Mouse (Mus musculus) thymus, postnatal 0 days (tissue): ENCODE measurements around the gene Ralgps1. TPM values are rescaled to one million over a fixed set of nuclear protein-coding genes. Genes with fewer than 3 reads are reported as not detected.
"Not testable (repeated sequence)": the region's sequence is repeated elsewhere in the genome, so short reads cannot be mapped to it uniquely, and the experiment has no call there.

Experiments
- DNase-seq: peaks from one replicate; pipeline ENCODE4 v3.0.0-alpha.2; 2015; ENCODE audit warnings: low spot score
- polyA plus RNA-seq: library from polyadenylated mRNA; unstranded; fragments of >200 nt; fragmentation: Nextera tagmentation; extraction: Ambion mirVana; gene quantifications from 2 replicates; pipeline ENCODE4 v1.2.1, GENCODE M21; 2015

Ralgps1 gene
- polyA plus RNA-seq, 1 experiment from 2014 or later, result 5.5 TPM

DNA sequence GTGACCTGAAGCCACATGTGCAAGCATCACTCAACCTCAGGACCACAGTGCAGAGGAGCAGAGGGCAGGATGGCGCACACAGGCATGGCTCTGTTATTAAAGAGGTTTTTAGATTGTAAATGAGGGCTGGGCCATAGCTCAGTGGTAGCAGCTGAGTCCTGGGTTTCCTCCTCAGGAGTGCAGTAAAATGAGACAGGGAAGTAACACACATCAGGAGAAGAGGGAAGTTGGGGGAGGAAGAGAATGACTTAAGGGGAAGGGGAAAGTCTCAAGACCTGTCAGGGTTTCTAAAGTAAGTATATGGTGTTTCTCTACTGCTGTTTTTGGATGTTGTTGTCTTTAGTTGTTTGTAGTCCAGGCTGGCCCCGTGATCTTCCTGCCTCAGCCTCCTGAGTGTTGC is 232.8 kb downstream of the Ralgps1 start:
- DNase-seq, result no peak

GRCm38 (mm10) chr2:33137731-33138130 is 233.6 kb downstream of the Ralgps1 start:
- DNase-seq, result no peak

DNA sequence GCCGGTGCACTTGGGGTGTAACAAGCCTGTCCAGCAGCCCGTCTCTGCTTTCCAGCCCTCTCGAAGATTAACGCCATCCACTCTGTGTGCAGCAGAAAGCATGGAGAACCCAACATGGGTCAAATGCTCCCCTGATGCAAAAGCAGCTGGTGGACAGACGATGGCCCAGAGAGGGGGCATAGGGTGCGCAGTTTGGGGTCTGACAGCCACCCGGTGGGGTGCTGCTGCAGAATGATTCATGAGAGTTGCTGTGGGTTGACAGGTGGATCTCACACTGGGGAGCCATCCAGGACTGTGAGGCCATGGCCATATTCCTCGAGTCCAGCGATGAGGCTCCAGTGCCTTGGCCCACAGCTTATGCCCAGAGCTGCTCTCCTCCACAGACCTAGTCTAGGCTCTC is 234.0 kb downstream of the Ralgps1 start:
- DNase-seq, result no peak

- no peak for DNase-seq
These were observed 234.9 kb downstream of the Ralgps1 start for GRCm38 (mm10) chr2:33136366-33136765.

- DNase-seq, result no peak
These were observed 236.4 kb downstream of the Ralgps1 start for GRCm38 (mm10) chr2:33134766-33135490.

- peak; percentile 5 for DNase-seq
These were observed 239.0 kb downstream of the Ralgps1 start for GRCm38 (mm10) chr2:33132306-33132705.

DNA sequence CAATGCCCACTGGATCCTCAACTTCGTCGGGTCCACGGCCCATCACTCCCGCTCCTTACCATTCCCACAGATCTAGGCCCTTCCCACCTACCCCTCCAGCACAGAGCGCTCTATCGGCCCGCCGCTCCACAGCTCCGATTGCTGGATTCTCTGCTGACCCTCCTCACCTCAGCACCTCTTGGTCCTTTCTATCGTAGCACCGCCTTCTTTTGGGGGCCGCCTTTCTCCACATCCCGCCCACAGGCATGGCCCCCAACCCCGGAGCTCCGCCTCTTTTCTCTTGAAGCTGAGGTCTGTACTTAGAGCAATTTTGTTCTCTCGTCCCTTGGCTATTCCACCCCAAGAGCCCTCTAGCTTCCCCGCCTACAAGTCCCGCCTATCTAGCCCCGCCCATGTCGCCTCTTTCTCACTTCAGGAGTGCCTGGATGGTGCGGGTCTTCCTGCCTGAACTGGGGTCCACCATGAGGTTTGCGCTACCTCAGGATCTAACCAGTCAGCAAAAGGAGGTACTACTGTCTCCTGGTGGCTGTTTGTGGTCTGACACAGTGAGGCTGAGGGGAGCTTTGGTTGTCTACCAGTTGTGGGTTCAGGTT is 239.7 kb downstream of the Ralgps1 start, which contains the start of gene Garnl3:
Gene Garnl3 (minus strand): TSS at position 155 of the 593 bp plus-strand sequence.
- DNase-seq, result peak; percentile 79

DNA sequence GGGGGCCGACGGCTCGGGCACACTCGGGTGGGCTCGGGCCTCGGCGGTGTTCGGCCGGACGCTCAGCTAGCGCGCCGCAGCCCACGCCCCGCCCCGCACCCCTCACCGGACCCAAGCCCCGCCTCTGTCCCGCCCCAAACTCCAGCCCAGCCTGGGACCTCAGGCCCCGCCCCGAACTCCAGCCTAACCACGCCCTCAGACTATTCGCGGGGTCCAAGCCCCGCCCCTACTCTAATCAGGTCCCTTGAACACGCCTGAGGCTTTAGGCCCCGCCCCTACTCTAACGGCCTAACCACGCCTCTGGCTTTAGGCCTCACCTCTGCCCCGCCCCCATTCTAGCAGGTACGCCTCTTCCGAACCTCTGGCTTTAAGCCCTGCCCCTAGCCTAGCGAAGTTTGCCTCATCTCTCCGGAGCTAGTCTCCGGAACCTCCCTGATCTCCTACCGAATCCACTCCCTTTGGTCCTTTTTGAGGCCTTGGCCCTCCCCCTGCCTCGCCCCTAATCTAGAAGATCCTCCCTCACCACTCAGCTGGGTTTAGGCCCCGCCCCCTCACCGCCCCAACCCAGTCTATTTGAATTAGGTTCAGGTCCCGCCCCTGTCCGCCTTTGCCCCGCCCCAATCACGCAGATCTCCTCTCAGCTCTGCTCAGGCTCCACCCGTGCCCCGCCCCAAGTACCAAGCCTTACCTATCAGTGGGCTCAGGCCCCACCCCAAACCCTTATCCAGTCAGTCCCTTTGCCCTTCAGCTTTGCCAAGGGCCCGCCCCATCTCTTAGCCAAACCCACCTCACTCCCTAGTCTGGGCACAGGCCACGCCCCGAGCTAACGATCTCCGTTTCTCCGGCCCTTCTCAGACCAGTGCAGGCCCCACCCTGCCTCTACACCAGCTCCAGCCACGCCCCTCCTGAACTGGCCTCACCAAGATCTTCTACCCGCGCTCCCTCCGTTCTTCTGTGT is 240.5 kb downstream of the Ralgps1 start:
- DNase-seq, result peak; percentile 95

GRCm38 (mm10) chr2:33130141-33130525 is 241.2 kb downstream of the Ralgps1 start:
- no peak for DNase-seq

- peak; percentile 10 for DNase-seq
These were observed 241.6 kb downstream of the Ralgps1 start for GRCm38 (mm10) chr2:33129696-33130095.

DNA sequence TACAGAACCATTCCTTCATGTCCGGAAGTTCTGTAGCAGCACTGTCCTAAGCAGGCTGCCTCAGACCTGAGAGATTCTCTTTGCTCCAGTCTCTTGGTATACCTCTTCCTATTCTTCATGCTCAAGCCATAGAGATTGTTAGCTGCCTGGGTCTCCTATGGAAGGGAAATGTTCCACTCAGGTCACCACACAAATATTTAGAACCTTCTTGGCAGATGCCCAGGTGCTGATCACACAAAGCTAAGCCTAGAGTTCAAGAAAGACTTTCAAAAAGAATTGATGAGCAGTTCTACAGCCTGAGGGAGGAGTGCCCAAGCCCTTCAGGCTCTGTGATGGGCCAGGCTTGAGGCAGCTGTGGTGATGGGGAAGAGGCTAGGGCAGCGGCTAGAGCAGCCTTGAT is 242.3 kb downstream of the Ralgps1 start:
- no peak for DNase-seq

- no peak for DNase-seq
These were observed 244.0 kb downstream of the Ralgps1 start for GRCm38 (mm10) chr2:33127271-33127670.

GRCm38 (mm10) chr2:33122856-33123255 is 248.4 kb downstream of the Ralgps1 start:
- DNase-seq, result no peak

- no peak for DNase-seq
These were observed 270.8 kb downstream of the Ralgps1 start for GRCm38 (mm10) chr2:33100536-33100935.

- not testable (repeated sequence) for DNase-seq
These were observed 274.0 kb downstream of the Ralgps1 start for GRCm38 (mm10) chr2:33097326-33097725.

DNA sequence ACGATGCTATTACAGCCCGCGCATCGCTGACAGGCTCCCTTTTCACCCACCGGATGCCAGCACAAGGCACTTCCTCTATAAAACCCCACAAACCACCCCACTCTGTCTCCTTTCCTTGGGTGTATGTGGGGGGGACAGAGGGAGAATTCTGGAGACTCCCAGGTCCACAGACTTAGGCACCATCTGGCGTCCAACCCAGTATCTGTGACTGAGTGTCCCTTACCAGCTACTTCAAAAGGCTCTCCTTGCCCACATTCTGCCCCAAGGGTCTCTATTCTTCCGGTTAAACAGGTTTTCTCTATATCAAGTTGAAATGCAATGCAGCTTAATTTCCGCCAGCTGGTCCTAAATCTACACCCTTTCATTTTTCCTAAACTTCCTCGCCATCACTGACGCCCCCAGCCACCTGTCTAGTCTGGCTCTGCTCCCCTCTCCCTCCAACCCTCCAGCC is 276.0 kb downstream of the Ralgps1 start:
- DNase-seq, result peak; percentile 11

DNA sequence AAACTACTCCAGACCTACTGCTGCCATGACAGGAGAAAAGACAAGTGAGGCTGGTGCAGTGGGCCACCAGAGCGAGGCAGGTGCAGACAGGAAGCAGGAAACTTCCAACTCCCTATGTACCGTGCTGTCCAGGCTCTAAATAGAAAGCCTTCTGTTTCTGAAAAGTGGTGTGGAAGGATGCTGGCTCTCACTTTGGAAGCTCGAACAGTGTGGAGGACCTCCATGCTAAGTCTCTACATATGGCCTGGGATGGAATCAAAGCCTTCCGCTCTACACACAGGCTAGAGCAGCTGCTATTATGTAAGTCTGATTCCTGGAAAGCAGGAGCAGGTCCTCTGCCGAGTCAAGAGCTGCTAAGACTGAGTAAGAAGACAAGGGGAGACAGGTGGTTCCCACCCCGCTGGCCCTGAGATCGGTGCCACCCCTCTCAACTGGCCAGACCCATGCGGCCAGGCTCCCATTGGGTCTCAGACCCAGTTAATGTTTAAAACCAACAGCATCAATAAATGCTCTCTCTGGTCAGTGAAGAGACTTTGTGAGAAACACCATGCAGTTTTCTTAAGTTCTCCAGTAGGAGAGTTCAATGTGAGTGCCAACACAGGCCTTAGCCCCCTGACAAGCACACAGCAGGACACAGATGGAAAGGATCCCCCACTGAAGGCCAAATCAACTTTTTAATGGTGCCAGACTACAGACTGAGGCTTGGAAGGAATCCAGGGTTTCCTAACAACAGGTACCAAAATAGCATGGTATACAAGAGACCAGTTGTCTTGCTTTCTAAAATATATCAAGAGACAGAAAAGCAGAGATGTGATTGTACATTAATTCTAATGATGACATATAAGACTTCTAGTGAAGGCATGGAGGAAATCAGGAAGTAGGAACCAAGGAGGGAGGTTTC is 280.4 kb downstream of the Ralgps1 start:
- no peak for DNase-seq

- not testable (repeated sequence) for DNase-seq
These were observed 281.3 kb downstream of the Ralgps1 start for GRCm38 (mm10) chr2:33090033-33090400.

DNA sequence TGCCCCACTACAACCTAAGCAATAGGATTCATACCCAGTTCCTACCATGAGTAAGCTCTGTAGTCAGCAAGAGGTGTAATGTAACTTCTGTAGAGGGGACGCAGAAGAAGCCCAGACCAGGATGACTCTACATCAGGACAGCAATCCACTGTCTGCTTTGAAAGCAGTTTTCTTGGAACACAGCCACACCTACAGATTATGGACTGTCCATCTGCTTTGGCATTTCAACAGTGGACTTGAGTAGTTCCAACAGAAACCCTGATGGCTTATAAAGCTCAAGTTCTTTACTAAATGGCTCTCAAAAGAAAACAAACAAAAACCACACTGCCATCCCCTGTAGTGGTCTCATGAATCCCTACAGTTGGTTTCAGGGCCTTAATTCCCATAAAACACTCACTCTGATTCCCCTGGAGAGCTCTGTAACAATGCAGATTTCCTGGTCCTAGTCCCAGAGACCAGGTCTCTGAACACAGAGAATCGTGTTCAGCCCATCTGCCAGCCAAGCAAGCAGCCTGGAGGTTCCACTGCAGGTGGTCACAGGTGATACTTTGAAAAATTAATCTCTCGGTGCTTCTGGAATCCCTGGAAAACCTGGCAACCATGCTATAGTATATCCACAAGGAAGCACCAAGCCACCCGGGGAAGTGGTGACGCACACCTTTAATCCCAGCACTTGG is 281.8 kb downstream of the Ralgps1 start:
- no peak for DNase-seq
